Mouse (Mus musculus) neural tube, embryonic 14.5 days (tissue): ENCODE results near the gene Cadps. TPM values are rescaled to one million over a fixed set of nuclear protein-coding genes. Genes with fewer than 3 reads are reported as not detected.

Experiments
- ATAC-seq: fragments of 200-750 bp; cut with Nextera tagmentation; 2 replicates; pipeline ENCODE4 v1.8.0; 2017; ENCODE audit warnings: low read depth, mild to moderate bottlenecking, moderate TSS enrichment, moderate library complexity
- H3K27ac ChIP-seq: fragments of 300-500 bp; sonication (generic); 2 replicates; pipeline ENCODE4 v1.5.1; 2014; ENCODE audit warnings: low read depth, mild to moderate bottlenecking, control low read depth, low read length, moderate library complexity, mixed read lengths
- H3K27me3 ChIP-seq: fragments of 300-500 bp; sonication (generic); 2 replicates; pipeline ENCODE4 v1.6.1; 2014; ENCODE audit warnings: low read length; ENCODE audit not compliant: control insufficient read depth, insufficient read depth
- H3K36me3 ChIP-seq: fragments of 300-500 bp; sonication (generic); 2 replicates; pipeline ENCODE4 v1.6.1; 2014; ENCODE audit warnings: low read length, mixed read lengths; ENCODE audit not compliant: control insufficient read depth, insufficient read depth
- H3K4me1 ChIP-seq: fragments of 300-500 bp; sonication (generic); 2 replicates; pipeline ENCODE4 v1.6.1; 2014; ENCODE audit warnings: low read length; ENCODE audit not compliant: control insufficient read depth, insufficient read depth
- H3K4me2 ChIP-seq: fragments of 300-500 bp; sonication (generic); 2 replicates; pipeline ENCODE4 v1.6.1; 2014; ENCODE audit warnings: mild to moderate bottlenecking, low read depth, low read length, control low read depth
- H3K4me3 ChIP-seq: fragments of 300-500 bp; sonication (generic); 2 replicates; pipeline ENCODE4 v1.5.1; 2014; ENCODE audit warnings: low read depth, low read length, control low read depth, mixed read lengths
- H3K9ac ChIP-seq: fragments of 300-500 bp; sonication (generic); replicated peaks from 2 replicates; pipeline ENCODE4 v1.6.1; 2014; ENCODE audit warnings: low read depth, mild to moderate bottlenecking, control low read depth, low read length, mixed read lengths
- H3K9me3 ChIP-seq: fragments of 300-500 bp; sonication (generic); 2 replicates; pipeline ENCODE4 v1.6.1; 2016; ENCODE audit warnings: low read length; ENCODE audit not compliant: control insufficient read depth
- WGBS: fragments of 180-500 bp; shearing (Covaris S2); extraction: QIAGEN DNeasy Blood & Tissue Kit; methylation state at CpG from one replicate; pipeline ENCODE4 v1.1.7; 2014; 5-methylcytosine and 5-hydroxymethylcytosine counted together
- polyA plus RNA-seq: library from polyadenylated mRNA; unstranded; fragments of >200 nt; fragmentation: Nextera tagmentation; extraction: Ambion mirVana; gene quantifications from 2 replicates; pipeline ENCODE4 v1.2.1, GENCODE M21; 2014

The Cadps gene
- polyA plus RNA-seq, 1 experiment from 2014 or later: 86.2 TPM

- Histone ChIP-seq H3K4me3 (peak overlapping the region; percentile 63), H3K9me3 (no peaks in the 10 kb centered on the region), H3K9ac (peak overlapping the region; percentile 94), H3K36me3 (no peaks in the 10 kb centered on the region), H3K4me2 (peak overlapping the region; percentile 74), H3K4me1 (peaks cover 10% of the 10 kb centered on the region; the same call in 1 of the 2 replicates), H3K27me3 (no peaks in the 10 kb centered on the region), H3K27ac (peak overlapping the region; percentile 95)
- WGBS: under 1% methylated on average over 55 of the region's 58 CpGs
- ATAC-seq: peak; percentile 85
Observed at GRCm38 (mm10) chr14:12821831-12822490, 918 bp downstream of the Cadps start.

- peak overlapping the region; percentile 95 for H3K27ac ChIP-seq
- ATAC-seq: peak; percentile 25
- peaks cover 10% of the 10 kb centered on the region; the same call in 1 of the 2 replicates for H3K4me1 ChIP-seq
- 0% methylated on average over 12 of the region's 13 CpGs for WGBS
- no peaks in the 10 kb centered on the region for H3K27me3 ChIP-seq
- peak overlapping the region; percentile 63 for H3K4me3 ChIP-seq
- H3K9ac ChIP-seq: peak overlapping the region; percentile 94
- H3K36me3 ChIP-seq: no peaks in the 10 kb centered on the region
- peak overlapping the region; percentile 74 for H3K4me2 ChIP-seq
- H3K9me3 ChIP-seq: no peaks in the 10 kb centered on the region
Observed at GRCm38 (mm10) chr14:12821156-12821813, 1.6 kb downstream of the Cadps start.

- 79% methylated on average over 1 of the region's 1 CpGs for WGBS
- Histone ChIP-seq H3K9ac (no peak overlapping the region), H3K4me1 (peaks cover 10% of the 10 kb centered on the region; the same call in 1 of the 2 replicates), H3K27ac (no peak overlapping the region), H3K36me3 (no peaks in the 10 kb centered on the region), H3K27me3 (no peaks in the 10 kb centered on the region), H3K9me3 (no peaks in the 10 kb centered on the region), H3K4me2 (peak overlapping the region; percentile 74), H3K4me3 (peak overlapping the region; percentile 63)
- ATAC-seq: no peak
Observed at GRCm38 (mm10) chr14:12820149-12820548, 2.7 kb downstream of the Cadps start.

GRCm38 (mm10) chr14:12818442-12818841 is 4.4 kb downstream of the Cadps start:
- no peak overlapping the region for H3K27ac ChIP-seq
- H3K9ac ChIP-seq: no peak overlapping the region
- H3K4me2 ChIP-seq: no peak overlapping the region
- H3K27me3 ChIP-seq: no peaks in the 10 kb centered on the region
- H3K4me1 ChIP-seq: peaks cover 12% of the 10 kb centered on the region
- H3K36me3 ChIP-seq: no peaks in the 10 kb centered on the region
- no peak overlapping the region for H3K4me3 ChIP-seq
- H3K9me3 ChIP-seq: no peaks in the 10 kb centered on the region
- no peak for ATAC-seq
- WGBS: 69% methylated on average over 1 of the region's 1 CpGs

- no peak for ATAC-seq
Observed at GRCm38 (mm10) chr14:12812072-12812471, 10.8 kb downstream of the Cadps start.

GRCm38 (mm10) chr14:12802995-12803394 is 19.9 kb downstream of the Cadps start:
- Histone ChIP-seq H3K9ac (no peak overlapping the region), H3K36me3 (no peaks in the 10 kb centered on the region), H3K27me3 (no peaks in the 10 kb centered on the region), H3K9me3 (no peaks in the 10 kb centered on the region), H3K27ac (no peak overlapping the region), H3K4me3 (no peak overlapping the region), H3K4me2 (no peak overlapping the region), H3K4me1 (no peaks in the 10 kb centered on the region)
- no peak for ATAC-seq
- WGBS: 71% methylated on average over 1 of the region's 1 CpGs

More at GRCm38 (mm10) chr14:12812072-12812471, 10.8 kb downstream of the Cadps start:
- no peaks in the 10 kb centered on the region for H3K9me3 ChIP-seq
- H3K9ac ChIP-seq: no peak overlapping the region
- peaks cover 2% of the 10 kb centered on the region; the same call in 1 of the 2 replicates for H3K4me1 ChIP-seq
- H3K4me3 ChIP-seq: no peak overlapping the region
- no peak overlapping the region for H3K27ac ChIP-seq
- H3K27me3 ChIP-seq: no peaks in the 10 kb centered on the region
- H3K4me2 ChIP-seq: no peak overlapping the region
- 91% methylated on average over 3 of the region's 3 CpGs for WGBS
- no peaks in the 10 kb centered on the region for H3K36me3 ChIP-seq

GRCm38 (mm10) chr14:12801100-12801499 is 21.8 kb downstream of the Cadps start:
- no peak overlapping the region for H3K9ac ChIP-seq
- no peak overlapping the region for H3K4me3 ChIP-seq
- H3K4me1 ChIP-seq: no peaks in the 10 kb centered on the region
- no peaks in the 10 kb centered on the region for H3K36me3 ChIP-seq
- H3K9me3 ChIP-seq: no peaks in the 10 kb centered on the region
- H3K27ac ChIP-seq: no peak overlapping the region
- no peaks in the 10 kb centered on the region for H3K27me3 ChIP-seq
- no peak overlapping the region for H3K4me2 ChIP-seq
- 78% methylated on average over 2 of the region's 2 CpGs for WGBS
- no peak for ATAC-seq

- no peak overlapping the region for H3K27ac ChIP-seq
Observed at GRCm38 (mm10) chr14:12798926-12799325, 24.0 kb downstream of the Cadps start.

GRCm38 (mm10) chr14:12784296-12784695 is 38.6 kb downstream of the Cadps start:
- H3K27me3 ChIP-seq: no peaks in the 10 kb centered on the region
- no peaks in the 10 kb centered on the region for H3K4me1 ChIP-seq
- H3K27ac ChIP-seq: no peak overlapping the region
- no peak overlapping the region for H3K9ac ChIP-seq
- no peaks in the 10 kb centered on the region for H3K36me3 ChIP-seq
- 45% methylated on average over 1 of the region's 1 CpGs for WGBS
- no peak for ATAC-seq
- H3K4me3 ChIP-seq: no peak overlapping the region
- no peaks in the 10 kb centered on the region for H3K9me3 ChIP-seq
- no peak overlapping the region for H3K4me2 ChIP-seq

More at GRCm38 (mm10) chr14:12798926-12799325, 24.0 kb downstream of the Cadps start:
- H3K9ac ChIP-seq: no peak overlapping the region
- no peaks in the 10 kb centered on the region for H3K36me3 ChIP-seq
- no peaks in the 10 kb centered on the region for H3K27me3 ChIP-seq
- no peak for ATAC-seq
- H3K4me1 ChIP-seq: no peaks in the 10 kb centered on the region
- H3K4me3 ChIP-seq: no peak overlapping the region
- no peak overlapping the region for H3K4me2 ChIP-seq
- H3K9me3 ChIP-seq: no peaks in the 10 kb centered on the region
